Mouse (Mus musculus) midbrain, embryonic 11.5 days (tissue): ENCODE measurements around the gene Bola1. TPM values are rescaled to one million over a fixed set of nuclear protein-coding genes. Genes with fewer than 3 reads are reported as not detected.
"Not testable (repeated sequence)": the region's sequence is repeated elsewhere in the genome, so short reads cannot be mapped to it uniquely, and the experiment has no call there.

ENCODE experiments used
- ATAC-seq: fragments of 200-750 bp; cut with Nextera tagmentation; 2 replicates; pipeline ENCODE4 v1.8.0; 2017; ENCODE audit warnings: moderate TSS enrichment, moderate library complexity; ENCODE audit not compliant: low FRiP score
- DNase-seq: peaks from one replicate; pipeline ENCODE4 v3.0.0; 2015; ENCODE audit warnings: low spot score; ENCODE audit errors: missing footprints
- H3K27ac ChIP-seq: fragments of 300-500 bp; sonication (generic); 2 replicates; pipeline ENCODE4 v1.5.1; 2014; ENCODE audit warnings: low read depth, low read length
- H3K27me3 ChIP-seq: fragments of 300-500 bp; sonication (generic); 2 replicates; pipeline ENCODE4 v1.6.1; 2014; ENCODE audit warnings: mild to moderate bottlenecking, low read length, moderate library complexity, mixed read lengths; ENCODE audit not compliant: control insufficient read depth, insufficient read depth
- H3K36me3 ChIP-seq: fragments of 300-500 bp; sonication (generic); 2 replicates; pipeline ENCODE4 v1.6.1; 2014; ENCODE audit warnings: mild to moderate bottlenecking, low read length, moderate library complexity, mixed read lengths; ENCODE audit not compliant: control insufficient read depth, insufficient read depth
- H3K4me1 ChIP-seq: fragments of 300-500 bp; sonication (generic); 2 replicates; pipeline ENCODE4 v1.6.1; 2014; ENCODE audit warnings: low read length; ENCODE audit not compliant: control insufficient read depth, insufficient read depth
- H3K4me2 ChIP-seq: fragments of 300-500 bp; sonication (generic); 2 replicates; pipeline ENCODE4 v1.6.1; 2014; ENCODE audit warnings: mild to moderate bottlenecking, moderate library complexity
- H3K4me3 ChIP-seq: fragments of 300-500 bp; sonication (generic); 2 replicates; pipeline ENCODE4 v1.5.1; 2014; ENCODE audit warnings: low read depth, low read length
- H3K9ac ChIP-seq: fragments of 300-500 bp; sonication (generic); 2 replicates; pipeline ENCODE4 v1.6.1; 2014; ENCODE audit warnings: low read length
- H3K9me3 ChIP-seq: fragments of 300-500 bp; sonication (generic); 2 replicates; pipeline ENCODE4 v1.6.1; 2016; ENCODE audit warnings: low read length; ENCODE audit not compliant: control insufficient read depth
- WGBS: fragments of 180-500 bp; shearing (Covaris S2); extraction: QIAGEN DNeasy Blood & Tissue Kit; methylation state at CpG from one replicate; pipeline ENCODE4 v1.1.7; 2014; 5-methylcytosine and 5-hydroxymethylcytosine counted together
- polyA plus RNA-seq: library from polyadenylated mRNA; unstranded; fragments of >200 nt; fragmentation: Nextera tagmentation; extraction: Ambion mirVana; gene quantifications from 2 replicates; pipeline ENCODE4 v1.2.1, GENCODE M21; 2014

Gene Bola1
- polyA plus RNA-seq, 1 experiment from 2014 or later: 83.9 TPM

DNA sequence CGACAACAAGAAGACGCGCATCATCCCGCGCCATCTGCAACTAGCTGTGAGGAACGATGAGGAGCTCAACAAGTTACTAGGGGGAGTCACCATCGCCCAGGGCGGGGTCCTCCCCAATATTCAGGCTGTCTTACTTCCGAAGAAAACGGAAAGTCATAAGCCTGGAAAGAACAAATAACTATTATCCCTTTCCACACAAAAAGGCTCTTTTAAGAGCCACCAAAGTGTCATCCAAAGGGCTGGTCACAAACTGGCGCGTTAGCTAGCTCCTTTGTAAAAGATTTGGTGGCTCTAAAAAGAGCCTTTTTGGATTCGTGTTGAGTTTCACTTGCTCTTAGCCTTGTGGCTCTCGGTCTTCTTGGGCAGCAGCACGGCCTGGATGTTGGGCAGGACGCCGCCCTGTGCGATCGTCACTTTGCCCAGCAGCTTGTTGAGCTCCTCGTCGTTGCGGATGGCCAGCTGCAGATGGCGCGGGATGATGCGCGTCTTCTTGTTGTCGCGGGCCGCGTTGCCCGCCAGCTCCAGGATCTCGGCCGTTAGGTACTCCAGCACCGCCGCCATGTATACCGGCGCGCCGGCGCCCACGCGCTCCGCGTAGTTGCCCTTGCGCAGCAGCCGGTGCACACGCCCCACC, 739 bp upstream of the Bola1 start:
- not testable (repeated sequence) for H3K36me3 ChIP-seq, H3K27me3 ChIP-seq, H3K9me3 ChIP-seq
- peak overlapping the region; percentile 94 for H3K9ac ChIP-seq
- ATAC-seq (peak; percentile 14), DNase-seq (peak; percentile 97)
- H3K4me3 ChIP-seq: peak overlapping the region; percentile 60
- H3K4me2 ChIP-seq: peak overlapping the region; percentile 85
- H3K27ac ChIP-seq: peak overlapping the region; percentile 96
- H3K4me1 ChIP-seq: peaks cover 20% of the 10 kb centered on the region
- under 1% methylated on average over 33 of the region's 47 CpGs for WGBS

GRCm38 (mm10) chr3:96219191-96219641, 293 bp downstream of the Bola1 start:
- Histone ChIP-seq H3K27me3 (no peaks in the 10 kb centered on the region), H3K9me3 (no peaks in the 10 kb centered on the region), H3K4me1 (peaks cover 19% of the 10 kb centered on the region), H3K9ac (peak overlapping the region; percentile 94), H3K4me2 (peak overlapping the region; percentile 85), H3K4me3 (peak overlapping the region; percentile 60), H3K36me3 (no peaks in the 10 kb centered on the region), H3K27ac (peak overlapping the region; percentile 96)
- WGBS: under 1% methylated on average over 12 of the region's 12 CpGs
- DNase-seq (peak; percentile 95), ATAC-seq (peak; percentile 26; the same call in 1 of the 2 replicates)

GRCm38 (mm10) chr3:96209242-96209641, 10.3 kb downstream of the Bola1 start:
- DNase-seq: no peak
- Histone ChIP-seq H3K27ac (no peak overlapping the region), H3K4me1 (no peaks in the 10 kb centered on the region), H3K27me3 (no peaks in the 10 kb centered on the region), H3K9ac (no peak overlapping the region), H3K4me3 (no peak overlapping the region), H3K9me3 (no peaks in the 10 kb centered on the region), H3K36me3 (no peaks in the 10 kb centered on the region), H3K4me2 (no peak overlapping the region)
- WGBS: 18% methylated on average over 15 of the region's 15 CpGs
- ATAC-seq: no peak

- Histone ChIP-seq H3K36me3 (no peaks in the 10 kb centered on the region), H3K4me2 (no peak overlapping the region), H3K9ac (no peak overlapping the region), H3K4me3 (no peak overlapping the region), H3K27me3 (no peaks in the 10 kb centered on the region), H3K9me3 (no peaks in the 10 kb centered on the region), H3K4me1 (no peaks in the 10 kb centered on the region), H3K27ac (no peak overlapping the region)
- DNase-seq (no peak), ATAC-seq (no peak)
- 89% methylated on average over 3 of the region's 3 CpGs for WGBS
Observed at GRCm38 (mm10) chr3:96207819-96208218, 11.7 kb downstream of the Bola1 start.

DNA sequence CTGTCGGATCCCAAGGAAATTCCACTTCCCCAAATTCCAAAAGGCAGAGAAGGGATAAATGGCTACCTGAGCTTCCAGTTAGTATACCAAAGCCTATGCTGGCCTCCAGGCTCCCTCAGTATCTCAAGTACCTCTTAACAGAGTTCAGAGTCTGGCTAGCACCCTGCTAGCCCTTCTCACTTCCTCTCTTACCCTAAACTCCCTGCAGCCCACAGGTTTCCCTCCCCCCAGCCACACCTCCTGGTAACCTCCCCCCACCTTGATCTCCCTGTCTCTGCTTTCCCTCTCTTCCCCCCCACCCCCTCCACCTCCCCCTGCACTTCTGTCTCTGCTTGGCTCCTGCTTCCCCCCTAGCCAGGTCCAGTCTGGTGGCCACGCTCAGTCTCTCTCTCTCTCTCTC, 19.8 kb downstream of the Bola1 start:
- WGBS: 73% methylated on average over 2 of the region's 2 CpGs
- Histone ChIP-seq H3K27ac (no peak overlapping the region), H3K36me3 (no peaks in the 10 kb centered on the region; the same call in 1 of the 2 replicates), H3K27me3 (no peaks in the 10 kb centered on the region), H3K9me3 (no peaks in the 10 kb centered on the region; the same call in 1 of the 2 replicates), H3K4me3 (no peak overlapping the region), H3K4me2 (no peak overlapping the region), H3K4me1 (peaks cover 11% of the 10 kb centered on the region), H3K9ac (no peak overlapping the region)
- ATAC-seq (no peak), DNase-seq (no peak)

- not testable (repeated sequence) for H3K27me3 ChIP-seq, ATAC-seq, H3K27ac ChIP-seq, H3K9ac ChIP-seq, H3K36me3 ChIP-seq, H3K9me3 ChIP-seq, H3K4me2 ChIP-seq, DNase-seq, H3K4me3 ChIP-seq
- peaks cover 11% of the 10 kb centered on the region for H3K4me1 ChIP-seq
- whole genome bisulfite sequencing: 27% methylated on average over 6 of the region's 8 CpGs
Observed at GRCm38 (mm10) chr3:96198601-96199251, 20.8 kb downstream of the Bola1 start.

DNA sequence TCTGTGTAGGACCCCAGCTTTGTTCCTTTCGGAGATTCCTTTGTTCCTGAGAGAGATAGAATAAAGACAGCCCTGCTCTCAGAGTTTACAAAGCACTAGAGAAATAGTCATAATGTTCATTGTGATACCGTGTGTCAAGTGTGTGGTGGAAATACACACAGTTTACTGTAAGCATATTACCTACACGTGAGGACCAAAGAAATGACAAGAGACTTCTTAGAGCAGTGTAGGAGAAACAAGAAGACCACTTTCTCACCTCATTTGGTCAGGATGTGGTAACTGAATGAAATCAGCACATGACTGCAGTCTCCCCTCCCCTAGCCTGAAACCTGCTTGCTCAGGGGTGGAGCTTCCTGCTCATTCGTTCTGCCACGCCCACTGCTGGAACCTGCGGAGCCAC, 21.3 kb downstream of the Bola1 start:
- Histone ChIP-seq H3K4me3 (peak overlapping the region; percentile 13; the same call in 1 of the 2 replicates), H3K27me3 (no peaks in the 10 kb centered on the region), H3K27ac (no peak overlapping the region), H3K4me2 (peak overlapping the region; percentile 96), H3K9ac (peak overlapping the region; percentile 52), H3K4me1 (peaks cover 11% of the 10 kb centered on the region), H3K9me3 (no peaks in the 10 kb centered on the region; the same call in 1 of the 2 replicates), H3K36me3 (no peaks in the 10 kb centered on the region; the same call in 1 of the 2 replicates)
- ATAC-seq (peak; percentile 1; the same call in 1 of the 2 replicates), DNase-seq (peak; percentile 89)
- 11% methylated on average over 6 of the region's 6 CpGs for WGBS

GRCm38 (mm10) chr3:96197129-96197749, 22.3 kb downstream of the Bola1 start:
- ATAC-seq (peak; percentile 95), DNase-seq (peak; percentile 98)
- Histone ChIP-seq H3K4me2 (peak overlapping the region; percentile 96), H3K36me3 (no peaks in the 10 kb centered on the region; the same call in 1 of the 2 replicates), H3K27ac (peak overlapping the region; percentile 88), H3K4me3 (peak overlapping the region; percentile 62), H3K9ac (peak overlapping the region; percentile 96), H3K27me3 (no peaks in the 10 kb centered on the region), H3K9me3 (no peaks in the 10 kb centered on the region; the same call in 1 of the 2 replicates), H3K4me1 (peaks cover 11% of the 10 kb centered on the region)
- WGBS: under 1% methylated on average over 50 of the region's 50 CpGs
